Mouse (Mus musculus) monocyte, adult 2 months (primary cell): ENCODE results near the gene Pkn1.

ENCODE experiments used
- DNase-seq, 2 experiments: peaks; one replicate each; pipeline ENCODE4 v3.0.0; 2022; ENCODE audit warnings: low spot score in 2 of 2, low read depth in 1 of 2

Pkn1 gene

DNA sequence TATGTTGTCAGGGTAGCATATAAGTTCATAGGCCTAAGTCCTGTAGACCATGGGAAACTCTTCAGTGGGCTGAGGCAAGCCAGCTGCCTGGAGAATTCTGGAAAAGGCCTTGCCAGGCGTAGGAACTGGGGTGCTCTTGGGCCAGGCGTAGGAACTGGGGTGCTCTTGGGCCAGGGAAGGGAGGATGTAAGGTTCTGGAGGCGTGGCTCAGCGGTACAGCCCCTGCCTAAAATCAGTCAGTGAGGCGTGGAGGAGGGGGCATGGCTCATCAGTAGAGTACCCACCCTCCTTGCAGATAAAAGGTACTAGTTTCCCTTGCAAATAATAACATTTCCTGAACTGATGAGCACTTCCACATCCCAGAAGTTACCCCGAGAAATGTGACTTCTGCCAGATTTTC lies 44.3 kb downstream of the Pkn1 start:
- DNase-seq, result no peak

GRCm38 (mm10) chr8:83653662-83654017 lies 45.3 kb downstream of the Pkn1 start:
- no peak for DNase-seq

DNA sequence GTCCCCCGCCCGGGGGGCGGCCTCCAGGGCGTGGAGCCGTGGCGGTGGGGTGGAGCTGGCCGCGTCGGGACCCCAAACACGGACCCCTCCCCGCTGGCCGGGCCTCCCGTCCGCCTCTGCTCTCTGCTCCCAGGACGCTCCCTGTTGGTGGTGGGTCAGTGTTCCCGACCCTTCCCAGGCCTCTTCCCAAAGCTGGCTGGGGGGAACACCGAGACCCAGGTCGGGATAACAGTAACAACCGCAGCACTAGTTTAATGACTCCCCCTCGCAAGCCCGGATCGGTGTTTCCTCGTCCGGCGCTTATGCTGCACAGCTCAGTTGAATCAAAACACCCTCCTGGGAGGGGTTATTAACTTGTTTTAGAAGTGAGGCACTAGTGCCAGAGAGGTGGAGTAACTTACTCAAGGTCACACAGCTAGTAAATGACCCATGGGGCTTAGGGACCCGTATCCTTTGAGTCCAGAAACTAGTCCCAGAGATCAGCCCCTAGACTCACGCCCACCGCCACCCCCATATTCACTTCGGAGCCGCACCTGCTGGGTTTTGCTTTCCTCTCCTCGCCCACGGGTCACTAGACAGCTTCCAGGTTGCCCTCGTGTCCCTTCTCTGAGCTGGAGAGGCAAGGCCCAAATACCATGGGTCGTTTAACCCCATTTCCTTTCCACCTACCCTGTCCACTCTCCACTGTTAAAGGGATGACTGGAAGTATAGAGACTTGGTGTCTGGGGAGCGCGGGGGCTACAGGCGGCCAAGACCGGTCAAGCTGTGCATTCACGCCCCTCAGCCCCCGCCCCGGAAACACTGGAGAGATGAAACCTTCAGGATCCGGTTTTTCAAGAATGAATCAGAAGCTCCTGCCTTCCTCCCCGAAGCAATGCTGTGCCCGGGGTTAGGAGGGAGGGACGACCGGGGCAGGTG lies 46.0 kb downstream of the Pkn1 start:
- DNase-seq, result no peak

DNA sequence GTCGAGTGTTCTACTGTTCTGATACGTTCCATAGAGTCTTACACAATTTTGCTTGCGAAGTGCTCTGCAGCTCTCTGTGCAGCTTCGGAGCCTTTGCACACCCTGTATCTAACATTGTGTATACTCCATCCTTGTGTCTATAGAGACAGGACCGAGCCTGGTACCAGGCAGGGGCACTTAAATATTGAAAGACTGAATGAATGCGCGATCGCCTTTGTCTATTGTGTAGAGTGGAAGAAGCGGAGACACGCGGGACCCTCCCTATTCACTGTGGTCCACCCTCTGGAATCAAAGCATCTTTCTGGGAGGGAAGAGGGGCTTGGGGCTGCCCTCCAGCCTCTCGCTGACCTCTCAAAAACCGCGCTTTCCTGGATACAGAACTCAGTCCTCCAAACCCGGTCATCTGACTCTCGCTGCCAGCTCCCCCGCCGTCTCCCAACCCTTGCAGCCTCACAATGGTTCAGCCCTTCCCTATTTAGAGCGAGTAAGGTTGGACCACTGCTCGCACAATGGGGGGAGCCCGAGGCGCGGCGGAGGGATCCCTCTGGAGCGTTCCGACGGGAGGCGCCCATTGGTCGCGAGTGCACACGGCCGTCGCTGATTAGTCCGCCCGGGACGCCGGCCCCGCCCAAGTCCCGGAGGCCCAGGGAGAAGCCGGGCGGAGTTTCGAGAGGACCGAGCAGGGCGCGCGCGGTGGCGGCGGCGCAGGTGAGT lies 46.8 kb downstream of the Pkn1 start, which contains the start of gene Gipc1:
TSS of gene Gipc1 (plus strand) at position 648 of the 714 bp plus-strand sequence.
- peak; percentile 91 to 92 for DNase-seq

DNA sequence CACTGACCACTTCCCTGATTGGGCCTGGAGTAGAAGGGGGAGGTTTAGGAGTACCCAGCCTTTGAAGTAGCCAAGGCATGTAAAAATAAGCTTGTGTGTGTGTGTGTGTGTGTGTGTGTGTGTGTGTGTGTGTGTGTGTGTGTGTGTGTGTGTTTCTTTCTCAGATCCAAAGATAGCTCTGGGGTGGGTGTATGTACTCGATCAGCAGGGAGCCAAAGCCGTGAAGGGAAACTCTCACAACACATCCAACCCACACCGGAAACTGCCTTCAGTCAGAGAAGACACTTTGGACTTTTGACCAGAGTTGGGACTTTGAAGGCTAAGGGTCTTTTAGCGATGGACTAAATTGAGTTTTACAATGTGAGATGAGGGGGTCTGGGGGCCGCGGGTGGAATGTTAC lies 49.3 kb downstream of the Pkn1 start:
- no peak for DNase-seq

DNA sequence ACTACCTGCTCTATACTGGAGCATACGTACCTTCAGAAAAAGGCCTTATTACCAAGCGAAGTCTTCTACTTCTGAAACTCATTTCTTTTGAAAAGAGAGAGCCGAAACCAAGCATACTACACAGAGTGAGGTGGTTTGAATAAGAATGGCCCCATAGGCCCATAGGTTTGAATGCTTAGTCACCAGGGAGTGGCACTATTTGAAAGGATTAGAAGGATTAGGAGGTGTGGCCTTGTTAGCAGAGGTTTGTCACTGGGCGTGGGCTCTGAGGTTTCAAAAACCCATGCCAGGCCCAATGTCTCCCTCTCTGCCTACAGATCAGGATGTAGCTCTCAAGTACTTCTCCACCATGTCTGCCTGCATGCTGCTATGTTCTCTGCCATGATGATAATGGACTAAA lies 50.9 kb downstream of the Pkn1 start:
- DNase-seq, result no peak

DNA sequence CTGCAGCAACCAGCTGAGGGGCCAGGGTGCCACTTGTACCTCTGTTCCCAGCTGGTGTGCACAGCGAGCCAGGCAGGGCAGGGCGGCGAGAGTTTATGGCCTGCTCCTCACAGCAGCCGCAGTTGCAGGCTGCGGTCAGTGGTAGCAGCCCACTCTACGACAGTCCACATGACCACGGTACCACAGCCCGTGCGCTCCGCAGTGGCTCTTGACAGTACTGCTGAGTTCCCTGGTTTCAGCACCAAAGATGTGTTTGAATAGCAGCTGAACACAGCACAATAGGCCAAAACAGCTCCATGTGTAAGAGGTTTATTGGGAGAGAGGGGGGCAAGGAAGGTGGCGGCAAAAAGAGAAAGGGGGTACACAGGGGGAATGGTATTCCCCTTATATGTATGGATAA lies 51.5 kb downstream of the Pkn1 start:
- DNase-seq, result no peak

DNA sequence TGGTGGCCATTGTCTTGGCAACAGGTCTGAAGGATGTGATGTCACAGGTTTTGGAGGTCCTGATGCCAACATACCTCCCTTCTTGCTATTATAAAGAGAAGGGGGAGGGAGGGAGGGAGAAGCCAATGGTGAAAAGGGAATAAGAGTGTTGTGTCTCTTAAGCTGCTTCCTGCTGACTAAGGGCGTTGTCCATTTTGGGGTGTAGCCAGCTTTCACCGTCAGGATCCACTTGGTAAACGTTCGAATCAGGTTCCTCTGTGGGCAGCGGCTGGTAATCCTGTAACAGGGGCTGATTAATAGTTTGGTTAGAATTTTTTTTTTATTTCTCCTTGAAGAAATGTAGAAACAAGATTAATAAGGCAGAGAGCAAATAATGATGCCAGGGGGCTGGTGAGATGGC lies 59.3 kb downstream of the Pkn1 start:
- no peak for DNase-seq

- no peak for DNase-seq
Measured at GRCm38 (mm10) chr8:83638856-83639255, 60.1 kb downstream of the Pkn1 start.

DNA sequence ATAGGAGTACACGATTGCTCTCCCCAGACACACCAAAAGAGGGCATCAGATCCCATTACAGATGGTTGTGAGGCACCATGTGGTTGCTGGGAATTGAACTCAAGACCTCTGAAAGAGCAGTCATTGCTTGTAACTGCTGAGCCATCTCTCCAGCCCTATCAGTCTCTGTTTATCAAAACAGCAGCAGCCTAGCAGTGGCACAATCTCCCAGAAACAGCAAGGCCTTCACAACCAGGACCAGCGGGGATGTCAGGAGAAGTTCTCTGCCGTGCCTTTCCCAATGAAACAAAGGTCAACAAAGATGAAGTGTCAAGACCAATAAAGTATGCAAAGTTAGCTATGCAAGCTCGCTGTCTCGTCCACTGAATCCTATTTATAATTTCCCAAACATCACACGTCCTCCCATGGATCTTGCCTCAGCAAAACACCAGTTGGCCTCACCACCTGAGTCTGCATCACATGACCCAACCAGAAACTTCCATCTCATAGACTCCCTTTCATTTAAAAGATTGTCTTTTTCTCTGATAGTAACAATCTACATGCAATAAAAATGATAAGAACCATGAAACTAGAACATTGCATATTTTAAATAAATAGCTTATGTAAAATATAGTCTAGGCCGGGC lies 66.8 kb downstream of the Pkn1 start:
- DNase-seq, result no peak

- no peak for DNase-seq
Measured at GRCm38 (mm10) chr8:83625676-83626299, 73.2 kb downstream of the Pkn1 start.

DNA sequence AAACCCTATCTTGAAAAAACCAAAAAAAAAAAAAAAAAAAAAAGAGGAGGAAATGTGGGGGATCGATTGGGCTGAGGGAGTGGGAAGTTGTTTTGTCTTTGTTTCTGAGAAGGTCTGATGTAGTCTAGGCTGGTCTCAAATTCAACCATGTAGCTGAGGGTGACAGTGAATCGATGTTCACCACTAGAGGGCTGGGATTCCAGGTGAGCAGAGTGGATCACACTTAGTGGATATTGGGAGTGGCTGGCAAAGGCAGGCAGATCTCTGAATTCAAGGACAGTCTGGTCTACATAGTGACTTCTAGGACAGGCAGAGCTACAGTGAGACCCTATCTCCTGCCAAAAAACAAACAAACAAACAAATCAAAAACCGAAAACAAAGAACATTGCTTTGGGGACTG lies 74.2 kb downstream of the Pkn1 start:
- DNase-seq, result no peak

GRCm38 (mm10) chr8:83623549-83623948 lies 75.4 kb downstream of the Pkn1 start:
- no peak for DNase-seq

GRCm38 (mm10) chr8:83622389-83622989 lies 76.5 kb downstream of the Pkn1 start:
- peak; percentile 46 to 68 for DNase-seq

DNA sequence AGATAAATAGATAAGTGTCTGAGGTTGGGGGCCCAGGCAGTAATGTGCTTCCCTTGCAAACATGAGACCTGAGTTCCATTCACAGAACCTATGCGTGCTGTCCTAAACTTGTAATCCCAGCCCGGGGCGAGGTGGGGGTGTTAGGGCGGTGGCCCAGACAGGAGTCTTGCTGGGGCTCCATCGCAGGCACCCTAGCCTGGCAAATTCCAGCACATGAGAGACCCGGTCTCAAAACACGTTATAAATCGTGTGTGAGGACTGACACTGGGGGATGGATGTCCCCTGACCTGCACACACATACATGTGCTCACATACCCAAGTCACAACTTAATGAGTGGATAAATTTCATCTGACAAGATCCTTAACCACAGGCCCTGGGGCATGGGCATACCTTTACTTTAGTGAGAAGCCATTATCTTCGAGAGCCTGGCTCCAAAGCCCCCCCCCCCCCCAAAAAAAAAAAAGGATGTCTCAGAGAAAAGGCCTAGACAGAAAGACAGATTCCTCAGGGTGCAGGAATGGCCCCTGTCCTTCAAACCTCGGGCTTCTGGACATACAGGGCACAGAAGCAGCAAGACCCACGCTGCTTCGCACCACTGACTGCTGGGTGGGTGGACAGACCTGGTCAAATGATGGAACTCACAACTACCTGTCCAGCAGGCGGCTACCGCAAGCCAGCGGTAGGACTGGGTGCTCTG lies 77.1 kb downstream of the Pkn1 start:
- no peak for DNase-seq

DNA sequence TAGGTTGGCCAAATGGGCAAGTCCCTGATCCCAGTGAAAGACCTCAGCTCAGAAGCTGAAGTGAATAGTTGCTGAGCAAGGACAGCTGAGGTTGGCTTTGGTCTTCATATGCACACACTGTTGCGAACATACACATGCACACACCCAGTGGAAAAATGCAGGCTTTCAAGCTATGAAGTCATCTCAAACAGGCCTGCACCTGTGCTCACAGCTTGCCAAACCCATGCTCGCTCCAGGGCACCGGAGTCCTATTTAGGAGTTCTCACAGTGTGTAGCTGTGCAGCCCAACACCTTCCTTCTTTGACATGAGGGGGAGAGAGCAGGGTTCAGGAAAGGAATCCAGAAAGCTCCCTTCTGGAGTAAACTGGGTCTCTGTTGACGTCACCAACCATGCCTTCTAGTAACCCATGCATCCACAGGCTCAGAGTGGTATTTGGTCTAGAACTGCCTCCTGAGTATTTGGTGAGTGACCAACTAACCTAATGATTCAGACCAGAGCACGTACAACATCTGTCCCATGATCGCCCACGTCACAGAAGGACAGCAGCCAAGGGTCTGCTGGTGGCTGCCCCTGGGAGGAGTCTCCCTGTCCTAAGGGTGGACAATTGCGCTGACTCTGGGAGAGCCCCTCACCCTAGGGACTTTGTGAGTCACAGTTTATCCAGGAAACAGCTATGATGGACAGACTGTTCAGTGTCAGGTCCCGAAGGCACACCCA lies 79.3 kb downstream of the Pkn1 start:
- DNase-seq, result no peak

- DNase-seq, result no peak
Measured at GRCm38 (mm10) chr8:83618566-83618965, 80.4 kb downstream of the Pkn1 start.

- no peak for DNase-seq
Measured at GRCm38 (mm10) chr8:83617111-83617510, 81.9 kb downstream of the Pkn1 start.

- DNase-seq, result no peak
Measured at GRCm38 (mm10) chr8:83616625-83617024, 82.4 kb downstream of the Pkn1 start.
